Mouse (Mus musculus) limb, embryonic 14.5 days (tissue): Measurements from ENCODE around the gene Zbtb22. TPM values are rescaled to one million over a fixed set of nuclear protein-coding genes. Genes with fewer than 3 reads are reported as not detected.

Experiments
- ATAC-seq: fragments of 200-750 bp; cut with Nextera tagmentation; 2 replicates; pipeline ENCODE4 v1.8.0; 2017; ENCODE audit warnings: low read depth, moderate number of reproducible peaks, moderate TSS enrichment; ENCODE audit not compliant: low FRiP score
- DNase-seq: peaks from one replicate; pipeline ENCODE4 v3.0.0-alpha.2; 2015; ENCODE audit warnings: low spot score
- H3K27ac ChIP-seq: fragments of 300-500 bp; sonication (generic); replicated peaks from 2 replicates; pipeline ENCODE4 v1.5.1; 2014; ENCODE audit warnings: low read depth, mild to moderate bottlenecking, low read length, moderate library complexity, mixed read lengths
- H3K27me3 ChIP-seq: fragments of 300-500 bp; sonication (generic); 2 replicates; pipeline ENCODE4 v1.6.1; 2014; ENCODE audit warnings: low read length, mixed read lengths; ENCODE audit not compliant: control insufficient read depth, insufficient read depth
- H3K36me3 ChIP-seq: fragments of 300-500 bp; sonication (generic); 2 replicates; pipeline ENCODE4 v1.6.1; 2014; ENCODE audit warnings: mild to moderate bottlenecking, low read length, moderate library complexity, mixed read lengths; ENCODE audit not compliant: control insufficient read depth, insufficient read depth
- H3K4me1 ChIP-seq: fragments of 300-500 bp; sonication (generic); 2 replicates; pipeline ENCODE4 v1.6.1; 2014; ENCODE audit warnings: antibody characterized with exemption, low read length, mixed read lengths; ENCODE audit not compliant: control insufficient read depth, insufficient read depth
- H3K4me2 ChIP-seq: fragments of 300-500 bp; sonication (generic); replicated peaks from 2 replicates; pipeline ENCODE4 v1.6.1; 2014; ENCODE audit warnings: low read depth, mild to moderate bottlenecking, low read length, moderate library complexity; ENCODE audit not compliant: severe bottlenecking
- H3K4me3 ChIP-seq: fragments of 300-500 bp; sonication (generic); replicated peaks from 2 replicates; pipeline ENCODE4 v1.5.1; 2014; ENCODE audit warnings: low read length
- H3K9ac ChIP-seq: fragments of 300-500 bp; sonication (generic); 2 replicates; pipeline ENCODE4 v1.6.1; 2014; ENCODE audit warnings: mild to moderate bottlenecking, low read depth, low read length, moderate library complexity; ENCODE audit not compliant: severe bottlenecking
- H3K9me3 ChIP-seq: fragments of 300-500 bp; sonication (generic); 2 replicates; pipeline ENCODE4 v1.6.1; 2016; ENCODE audit warnings: low read length; ENCODE audit not compliant: control insufficient read depth
- POLR2A ChIP-seq: fragments of 200-500 bp; IDR thresholded peaks from 2 replicates; pipeline ENCODE4 v1.8.0; 2012; ENCODE audit warnings: inconsistent platforms, mild to moderate bottlenecking, moderate library complexity, borderline replicate concordance; ENCODE audit not compliant: insufficient read depth, insufficient read length; ENCODE audit errors: extremely low read depth
- WGBS: fragments of 180-500 bp; shearing (Covaris S2); extraction: QIAGEN DNeasy Blood & Tissue Kit; methylation state at CpG from one replicate; pipeline ENCODE4 v1.1.7; 2014; 5-methylcytosine and 5-hydroxymethylcytosine counted together
- polyA plus RNA-seq, 2 experiments: library from polyadenylated mRNA; depleted of rRNA in 1 of 2; stranded (reverse) in 1 of 2; unstranded in 1 of 2; fragments of >200 nt; fragmentation: Nextera tagmentation in 1 of 2; extraction: Ambion mirVana in 1 of 2; gene quantifications; 2 replicates each; pipeline versions ENCODE4 v1.2.1 to v1.2.3; 2012 to 2014

The Zbtb22 gene
- polyA plus RNA-seq, 2 experiments = 10.8 to 27.9 TPM

DNA sequence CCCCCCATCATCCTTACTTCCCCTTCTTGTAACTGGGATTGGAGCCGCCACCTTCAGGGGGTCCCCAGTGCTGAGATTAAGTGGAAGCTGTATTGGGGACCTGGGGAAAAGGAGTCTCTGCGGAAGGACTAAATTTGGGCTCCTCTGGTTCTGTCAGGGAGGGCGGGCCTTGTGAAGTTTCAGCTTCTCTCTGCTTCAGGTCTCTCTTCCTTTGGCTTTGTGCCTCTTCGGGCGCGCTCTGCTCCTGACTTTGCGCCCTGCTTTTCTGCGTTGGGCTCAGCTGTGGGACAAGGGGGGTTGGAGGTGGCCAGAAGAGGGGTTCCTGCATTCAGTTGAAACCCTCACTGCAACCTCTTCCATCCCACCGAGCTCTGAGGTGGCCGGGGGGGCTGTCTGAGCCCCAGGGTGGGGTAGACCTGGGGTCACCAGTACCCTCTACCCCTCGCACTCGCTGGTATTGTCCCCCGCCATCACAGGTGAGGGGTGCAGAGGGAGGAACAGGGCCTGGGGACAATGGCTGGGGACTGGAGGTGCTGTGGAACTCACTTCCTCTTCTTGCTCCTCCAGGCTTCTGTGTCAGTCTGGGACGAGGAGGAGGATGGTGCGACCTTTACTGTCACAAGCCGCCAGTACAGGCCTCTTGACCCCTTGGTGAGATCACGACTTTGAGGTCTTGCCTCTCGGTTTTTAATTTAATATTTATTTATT lies 15.6 kb downstream of the Zbtb22 start:
- Histone ChIP-seq H3K9me3 (no peaks in the 10 kb centered on the region), H3K36me3 (peaks cover 42% of the 10 kb centered on the region), H3K4me1 (peaks cover 15% of the 10 kb centered on the region), H3K27me3 (no peaks in the 10 kb centered on the region), H3K4me2 (peak overlapping the region; percentile 98), H3K27ac (no peak overlapping the region), H3K4me3 (peak overlapping the region; percentile 84), H3K9ac (peak overlapping the region; percentile 72)
- WGBS = 30% methylated on average over 18 of the region's 18 CpGs
- no peak for ATAC-seq
- no peak for DNase-seq
- no peak for TF ChIP-seq POLR2A

DNA sequence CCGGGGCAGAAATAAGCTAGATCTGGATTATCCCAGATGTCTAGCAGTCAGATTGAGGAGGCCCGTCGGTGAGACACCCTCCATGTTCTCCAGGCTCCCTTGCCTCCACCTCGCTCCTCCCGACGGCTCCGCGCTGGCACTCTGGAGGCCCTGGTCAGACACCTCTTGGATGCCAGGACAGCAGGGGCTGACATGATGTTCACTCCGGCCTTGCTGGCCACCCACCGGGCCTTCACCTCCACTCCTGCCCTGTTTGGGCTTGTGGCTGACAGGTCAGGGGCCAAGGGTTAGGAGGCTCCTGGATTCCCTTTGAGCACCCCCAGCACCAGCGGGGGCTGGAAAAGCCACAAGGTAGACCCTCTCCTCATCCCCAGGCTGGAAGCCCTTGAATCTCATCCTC lies 16.2 kb downstream of the Zbtb22 start:
- 0 out of 2 replicates have a peak overlapping the region, but pooled peaks have one; percentile 84 for H3K4me3 ChIP-seq
- no peak for TF ChIP-seq POLR2A
- WGBS = 93% methylated on average over 11 of the region's 11 CpGs
- peaks cover 40% of the 10 kb centered on the region for H3K36me3 ChIP-seq
- DNase-seq (no peak), ATAC-seq (no peak)
- no peak overlapping the region for H3K4me2 ChIP-seq
- peaks cover 15% of the 10 kb centered on the region for H3K4me1 ChIP-seq
- H3K27me3 ChIP-seq = no peaks in the 10 kb centered on the region
- no peak overlapping the region for H3K27ac ChIP-seq
- H3K9ac ChIP-seq = no peak overlapping the region
- no peaks in the 10 kb centered on the region for H3K9me3 ChIP-seq

DNA sequence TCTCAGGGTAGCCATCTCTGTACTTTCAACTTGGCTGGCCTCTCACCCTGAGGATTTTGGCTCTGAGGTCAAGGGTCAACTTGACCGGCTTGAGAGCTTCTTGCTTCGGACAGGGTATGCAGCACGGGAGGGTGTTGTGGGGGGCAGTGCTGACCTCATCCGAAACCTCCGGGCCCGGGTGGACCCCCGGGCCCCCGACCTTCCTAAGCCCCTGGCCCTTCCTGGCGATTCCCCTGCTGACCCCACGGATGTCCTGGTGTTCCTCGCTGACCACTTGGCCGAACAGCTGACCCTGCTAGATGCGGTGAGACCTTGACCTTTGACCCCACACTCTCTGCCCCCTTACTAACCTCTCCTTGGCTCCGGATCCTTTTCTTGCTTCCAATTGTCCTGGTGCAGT lies 16.7 kb downstream of the Zbtb22 start:
- no peak for TF ChIP-seq POLR2A
- Histone ChIP-seq H3K4me1 (peaks cover 15% of the 10 kb centered on the region), H3K36me3 (peaks cover 45% of the 10 kb centered on the region), H3K4me3 (no peak overlapping the region), H3K27me3 (no peaks in the 10 kb centered on the region), H3K27ac (no peak overlapping the region), H3K9me3 (no peaks in the 10 kb centered on the region), H3K4me2 (no peak overlapping the region), H3K9ac (no peak overlapping the region)
- WGBS = 94% methylated on average over 14 of the region's 14 CpGs
- DNase-seq = no peak
- no peak for ATAC-seq

DNA sequence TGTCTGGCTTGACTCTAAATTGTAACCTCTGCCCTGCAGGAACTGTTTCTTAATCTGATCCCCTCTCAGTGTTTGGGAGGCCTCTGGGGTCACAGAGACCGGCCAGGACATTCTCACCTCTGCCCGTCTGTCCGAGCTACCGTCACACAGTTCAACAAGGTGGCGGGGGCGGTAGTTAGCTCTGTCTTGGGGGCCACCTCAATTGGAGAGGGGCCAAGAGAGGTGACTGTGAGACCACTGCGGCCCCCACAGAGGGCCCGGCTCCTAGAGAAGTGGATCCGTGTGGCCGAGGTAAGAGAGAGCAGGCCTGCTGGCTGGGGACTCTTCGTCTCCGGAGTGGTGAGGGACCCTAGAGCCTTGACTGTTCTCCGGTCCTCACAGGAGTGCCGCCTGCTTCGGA lies 17.3 kb downstream of the Zbtb22 start:
- Histone ChIP-seq H3K27me3 (no peaks in the 10 kb centered on the region), H3K4me3 (no peak overlapping the region), H3K4me1 (peaks cover 14% of the 10 kb centered on the region), H3K9ac (no peak overlapping the region), H3K27ac (no peak overlapping the region), H3K9me3 (no peaks in the 10 kb centered on the region), H3K36me3 (peaks cover 45% of the 10 kb centered on the region), H3K4me2 (no peak overlapping the region)
- 93% methylated on average over 13 of the region's 15 CpGs for WGBS
- ATAC-seq = no peak
- TF ChIP-seq POLR2A = no peak
- no peak for DNase-seq

DNA sequence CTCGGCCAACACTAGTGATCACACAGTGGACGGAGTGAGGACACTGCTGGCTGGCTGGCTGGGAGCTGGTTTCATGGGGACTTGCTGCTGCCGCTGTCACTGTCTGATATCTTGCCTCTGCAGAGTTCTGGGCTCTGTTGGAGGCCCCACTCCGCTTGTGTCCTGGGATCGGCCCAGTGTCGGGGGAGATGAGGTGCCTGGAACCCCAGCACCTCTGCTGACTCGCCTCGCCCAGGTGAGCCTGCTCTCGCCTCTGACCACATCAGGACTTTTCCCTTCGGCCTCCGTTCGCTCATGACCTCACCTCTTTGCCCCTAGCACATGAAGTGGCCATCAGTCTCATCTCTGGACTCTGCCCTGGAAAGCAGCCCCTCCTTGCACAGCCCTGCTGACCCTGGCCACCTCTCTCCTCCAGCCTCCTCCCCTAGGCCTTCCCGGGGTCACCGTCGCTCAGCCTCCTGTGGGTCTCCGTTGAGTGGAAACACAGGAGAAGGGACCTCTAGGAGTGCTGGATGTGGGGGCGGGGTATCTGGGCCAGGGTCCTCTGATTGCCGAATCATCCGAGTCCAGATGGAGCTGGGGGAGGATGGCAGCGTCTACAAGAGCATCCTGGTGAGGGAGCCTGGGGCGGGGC lies 19.8 kb downstream of the Zbtb22 start:
- Histone ChIP-seq H3K4me1 (peaks cover 14% of the 10 kb centered on the region), H3K9ac (no peak overlapping the region), H3K4me3 (no peak overlapping the region), H3K27me3 (no peaks in the 10 kb centered on the region), H3K4me2 (no peak overlapping the region), H3K36me3 (peaks cover 51% of the 10 kb centered on the region), H3K9me3 (no peaks in the 10 kb centered on the region), H3K27ac (no peak overlapping the region)
- WGBS = 91% methylated on average over 19 of the region's 21 CpGs
- TF ChIP-seq POLR2A = no peak
- DNase-seq (no peak), ATAC-seq (no peak)
